Mouse (Mus musculus) cerebellum, adult 2 months (tissue): ENCODE data around the gene Tmem198. TPM values are rescaled to one million over a fixed set of nuclear protein-coding genes. Genes with fewer than 3 reads are reported as not detected.
A peak's percentile ranks its signal among the peaks of the same experiment; 100 is the strongest.

Source experiments
- DNase-seq, 2 experiments: peaks; one replicate each; pipeline ENCODE4 v3.0.0; 2021
- H3K27ac ChIP-seq: fragments of 200-500 bp; 2 replicates; pipeline ENCODE4 v1.5.1; 2012; ENCODE audit warnings: low read length, control low read depth, inconsistent platforms; ENCODE audit not compliant: insufficient read depth
- H3K27me3 ChIP-seq: fragments of 200-500 bp; 2 replicates; pipeline ENCODE4 v1.6.1; 2012; ENCODE audit warnings: inconsistent platforms, mild to moderate bottlenecking, low read length, moderate library complexity; ENCODE audit not compliant: control insufficient read depth, insufficient read depth
- H3K4me1 ChIP-seq: fragments of 200-500 bp; 2 replicates; pipeline ENCODE4 v1.6.1; 2011; ENCODE audit warnings: low read length; ENCODE audit not compliant: control insufficient read depth, insufficient read depth
- H3K4me3 ChIP-seq: fragments of 200-500 bp; replicated peaks from 2 replicates; pipeline ENCODE3; 2011; ENCODE audit warnings: mild to moderate bottlenecking, low read depth, low read length, control low read depth; ENCODE audit not compliant: insufficient read depth
- CTCF ChIP-seq: fragments of 200-500 bp; IDR thresholded peaks from 2 replicates; pipeline ENCODE4 v1.5.1; 2011; ENCODE audit warnings: low read depth, mild to moderate bottlenecking, control low read depth, low read length, moderate library complexity, borderline replicate concordance; ENCODE audit not compliant: insufficient read depth
- POLR2A ChIP-seq: fragments of 200-500 bp; IDR thresholded peaks from 2 replicates; pipeline ENCODE4 v1.6.1; 2011; ENCODE audit warnings: low read length, control low read depth, borderline replicate concordance; ENCODE audit not compliant: insufficient read depth
- WGBS: fragments of 180-500 bp; shearing (Covaris S2); methylation state at CpG from one replicate; pipeline ENCODE4 v1.1.7; 2018; 5-methylcytosine and 5-hydroxymethylcytosine counted together
- polyA plus RNA-seq: library from polyadenylated mRNA; depleted of rRNA; stranded (reverse); fragments of >200 nt; gene quantifications from 2 replicates; pipeline ENCODE4 v1.2.3, GENCODE M21; 2012

Gene Tmem198
- polyA plus RNA-seq, 1 experiment: 41.3 TPM

DNA sequence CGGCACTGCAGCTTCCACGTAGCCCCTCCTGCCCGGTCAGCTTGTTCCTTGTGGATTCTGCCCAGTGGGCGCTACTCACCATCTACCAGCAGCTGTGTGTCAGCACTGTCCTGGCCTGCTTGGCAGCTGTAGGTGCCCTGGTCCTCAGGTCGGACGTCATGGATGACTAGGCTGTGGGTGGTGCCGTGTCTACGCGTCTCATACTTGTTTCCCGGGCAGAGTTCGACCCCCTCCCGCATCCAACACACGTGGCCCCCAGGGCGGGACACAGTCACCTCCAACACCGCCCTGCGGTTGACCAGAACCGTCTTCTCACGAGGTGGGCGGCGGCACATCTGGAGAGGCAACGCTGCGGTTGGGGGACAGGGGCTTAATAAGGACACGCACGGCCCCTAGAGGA lies 7.2 kb downstream of the Tmem198 start:
- Histone ChIP-seq H3K4me1 (peaks cover 20% of the 10 kb centered on the region), H3K27me3 (no peaks in the 10 kb centered on the region), H3K27ac (no peak overlapping the region), H3K4me3 (peak overlapping the region; percentile 68)
- 16% methylated on average over 24 of the region's 24 CpGs for WGBS
- DNase-seq: peak in 1 of 2 experiments; percentile 41
- no peak for TF ChIP-seq CTCF
- TF ChIP-seq POLR2A: no peak

DNA sequence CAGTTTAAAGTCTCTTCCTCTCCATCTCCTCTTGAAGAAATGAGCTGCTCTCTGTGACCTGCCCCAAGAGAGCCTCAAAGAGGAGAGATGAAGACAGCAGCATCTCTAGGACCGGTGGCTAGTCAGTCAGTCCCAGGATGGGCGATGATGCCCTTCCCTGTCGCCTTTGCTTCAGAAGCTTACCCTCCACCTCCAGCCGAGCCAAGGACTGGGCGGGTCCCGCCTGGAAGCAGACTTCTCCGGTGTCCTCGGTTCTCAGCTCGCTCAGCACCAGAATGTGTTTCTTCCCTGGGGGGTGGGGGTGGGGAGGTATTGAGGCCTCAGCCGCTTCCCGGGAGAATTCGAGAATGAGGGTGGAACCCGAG lies 7.7 kb downstream of the Tmem198 start:
- no peak for DNase-seq
- Histone ChIP-seq H3K4me1 (peaks cover 20% of the 10 kb centered on the region), H3K4me3 (peak overlapping the region; percentile 68), H3K27me3 (no peaks in the 10 kb centered on the region), H3K27ac (no peak overlapping the region)
- WGBS: 2% methylated on average over 13 of the region's 13 CpGs
- TF ChIP-seq POLR2A (no peak), CTCF (no peak)

DNA sequence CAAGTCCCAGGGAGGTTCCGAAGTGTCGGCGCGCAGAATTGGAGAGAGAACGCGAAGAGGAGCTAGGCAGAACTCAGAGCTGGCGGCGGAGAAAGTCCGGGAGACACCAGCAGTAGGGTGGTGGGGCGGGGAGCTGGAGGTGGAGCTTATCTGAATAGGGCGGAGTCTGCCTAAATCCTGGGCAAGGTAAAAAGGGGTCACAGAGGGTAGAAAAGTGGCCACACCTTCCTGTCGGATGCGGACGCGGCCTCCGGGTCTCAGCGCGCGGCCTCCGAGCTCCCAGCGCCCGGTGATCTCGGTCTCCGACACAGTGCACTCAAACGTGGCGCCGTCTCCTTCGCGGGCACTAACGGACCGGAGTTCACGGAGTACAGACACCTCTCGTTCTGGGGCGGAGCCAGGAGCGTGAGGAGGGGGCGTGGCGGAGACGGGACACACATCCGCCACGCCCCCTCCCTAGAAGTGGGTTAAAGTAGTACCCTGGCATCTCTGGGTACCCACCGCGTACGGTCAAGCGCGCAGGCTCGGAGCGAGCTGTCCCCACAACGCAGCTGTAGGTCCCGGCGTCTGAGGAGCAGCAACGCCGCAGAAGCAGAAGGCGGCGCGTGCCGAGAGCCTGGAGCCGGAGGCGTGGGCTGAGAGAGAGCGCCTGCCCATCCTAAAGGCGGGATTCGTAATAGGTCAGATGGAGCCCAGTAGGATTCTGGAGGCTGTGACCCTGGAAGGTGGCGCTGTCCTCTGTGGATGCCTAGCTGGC lies 8.3 kb downstream of the Tmem198 start:
- no peak overlapping the region for H3K27ac ChIP-seq
- under 1% methylated on average over 62 of the region's 62 CpGs for WGBS

GRCm38 (mm10) chr1:75490785-75491551 lies 11.6 kb downstream of the Tmem198 start:
- 87% methylated on average over 34 of the region's 34 CpGs for WGBS
- no peaks in the 10 kb centered on the region for H3K27me3 ChIP-seq
- DNase-seq: peak in 1 of 2 experiments; percentile 11

More for the DNA sequence above, 8.3 kb downstream of the Tmem198 start:
- TF ChIP-seq CTCF (peak; percentile 45; the same call in 1 of the 2 replicates), POLR2A (no peak)
- H3K27me3 ChIP-seq: no peaks in the 10 kb centered on the region
- H3K4me1 ChIP-seq: peaks cover 18% of the 10 kb centered on the region
- DNase-seq: peak; percentile 82 to 88
- H3K4me3 ChIP-seq: peak overlapping the region; percentile 68

GRCm38 (mm10) chr1:75492579-75493170 lies 13.3 kb downstream of the Tmem198 start:
- Histone ChIP-seq H3K27me3 (no peaks in the 10 kb centered on the region), H3K4me3 (no peak overlapping the region), H3K27ac (no peak overlapping the region), H3K4me1 (peaks cover 6% of the 10 kb centered on the region; the same call in 1 of the 2 replicates)
- TF ChIP-seq POLR2A: no peak
- no peak for TF ChIP-seq CTCF
- DNase-seq: peak in 1 of 2 experiments; percentile 7
- WGBS: 54% methylated on average over 24 of the region's 24 CpGs

More at GRCm38 (mm10) chr1:75490785-75491551, 11.6 kb downstream of the Tmem198 start:
- no peak for TF ChIP-seq CTCF
- Histone ChIP-seq H3K4me1 (peaks cover 12% of the 10 kb centered on the region), H3K27ac (no peak overlapping the region), H3K4me3 (no peak overlapping the region)

DNA sequence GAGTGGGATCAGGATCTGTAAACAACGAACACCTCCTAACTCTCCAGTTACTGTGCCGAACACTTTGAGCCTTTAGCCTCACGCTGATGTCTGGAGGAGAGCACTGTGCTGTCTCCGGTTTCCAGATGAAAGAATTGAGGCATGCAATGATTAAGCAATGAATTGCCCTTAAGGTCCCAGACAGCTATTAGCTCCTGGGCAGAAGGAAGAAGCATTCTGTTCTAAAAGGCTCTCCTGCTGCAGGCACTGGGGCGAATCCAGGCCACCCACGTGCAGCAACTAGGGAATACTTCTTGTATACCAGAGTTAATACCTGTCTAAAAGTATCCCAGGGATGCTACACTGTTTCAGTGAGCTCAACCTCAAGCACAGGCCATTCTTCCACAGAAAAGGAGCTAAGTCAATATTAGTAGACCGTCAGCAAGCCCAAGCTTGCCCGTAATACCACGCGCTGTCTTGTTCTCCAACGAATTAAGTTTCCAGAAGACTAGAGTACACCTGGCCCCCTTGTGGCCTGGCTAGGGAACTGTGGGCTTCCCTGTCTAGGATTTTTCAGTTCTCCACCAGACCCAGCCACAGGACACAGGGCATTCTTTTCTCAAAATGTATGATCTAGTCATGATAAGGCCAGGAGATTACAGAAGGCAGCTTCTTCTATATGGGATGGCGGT lies 15.7 kb downstream of the Tmem198 start:
- H3K4me1 ChIP-seq: no peaks in the 10 kb centered on the region
- no peaks in the 10 kb centered on the region for H3K27me3 ChIP-seq
- no peak overlapping the region for H3K4me3 ChIP-seq
- WGBS: 42% methylated on average over 12 of the region's 12 CpGs
- no peak overlapping the region for H3K27ac ChIP-seq
- DNase-seq: peak in 1 of 2 experiments; percentile 58
- TF ChIP-seq POLR2A (no peak), CTCF (peak; percentile 79)

DNA sequence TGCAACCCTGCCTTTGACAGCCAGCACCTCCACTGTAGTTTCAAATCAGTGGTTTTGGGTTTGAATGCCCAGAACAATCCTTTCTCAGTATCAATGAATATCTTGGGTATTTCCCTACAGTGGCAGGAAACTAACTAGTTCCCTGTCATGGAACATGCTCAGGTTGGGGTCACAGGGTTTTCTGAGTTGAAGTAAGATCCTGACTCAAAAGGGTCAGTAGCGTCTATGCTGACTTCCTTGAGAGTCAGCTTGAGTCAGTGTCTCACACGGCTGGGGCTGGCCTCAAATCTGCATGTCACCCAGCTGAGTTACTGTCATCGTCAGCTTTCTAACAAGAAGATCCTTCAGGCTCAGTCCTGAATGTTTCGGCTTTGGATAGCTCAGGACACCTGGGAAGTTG lies 19.6 kb downstream of the Tmem198 start:
- Histone ChIP-seq H3K4me1 (no peaks in the 10 kb centered on the region), H3K27ac (no peak overlapping the region), H3K27me3 (no peaks in the 10 kb centered on the region), H3K4me3 (no peak overlapping the region)
- DNase-seq: no peak
- WGBS: 85% methylated on average over 4 of the region's 4 CpGs
- TF ChIP-seq POLR2A: no peak
- no peak for TF ChIP-seq CTCF
